27 mouse cellular contexts compared by ENCODE assay signal in genomic region chr2:157100319-157100605, GRCm38 (mm10). TPM values are rescaled to one million over a fixed set of nuclear protein-coding genes. Genes with fewer than 3 reads are reported as not detected.
DNase-seq lines count a peak whose midpoint lies in the region; ATAC-seq and TF ChIP-seq lines count a peak whose summit lies in the region.
"Had no signal": no experiment of that assay in that cellular context is flagged by ENCODE, and none has a peak within 500 bp of the region (broad histone marks: within the 10 kb centered on the region; RNA-seq: fewer than 3 reads in every experiment).

No protein-coding gene starts in this region.

- 0 out of 2 replicates have a peak overlapping the region, but pooled peaks have one; percentile 23 for H3K27ac ChIP-seq in heart, embryonic 11.5 days (ENCODE audit: low read depth, low read length)
- H3K27ac ChIP-seq in kidney, embryonic 16.5 days (ENCODE audit: low read length), result peak overlapping the region; percentile 45
- H3K27ac ChIP-seq in ES-Bruce4 (ENCODE audit: insufficient read depth, low read length), result no peak overlapping the region
- H3K27ac ChIP-seq: embryonic facial prominence, embryonic 10.5 days; forebrain, embryonic 13.5 days; layer of hippocampus, adult 2 months; limb, embryonic 15.5 days; liver, embryonic 15.5 days; stomach, postnatal 0 days had no signal

- TF ChIP-seq CTCF in ES-Bruce4 (IDR thresholded peaks at IDR 0.05; ENCODE audit: low read depth, low read length), result no peak

- no peak for TF ChIP-seq POLR2A in ES-Bruce4 (IDR thresholded peaks at IDR 0.05; ENCODE audit: insufficient read depth, low read length)

- no peak overlapping the region for H3K4me2 ChIP-seq in heart, embryonic 11.5 days
- no peak overlapping the region for H3K4me2 ChIP-seq in kidney, embryonic 16.5 days (replicated peaks; ENCODE audit: low read depth, low read length)
- H3K4me2 ChIP-seq: forebrain, embryonic 13.5 days; limb, embryonic 15.5 days; liver, embryonic 15.5 days had no signal

- no peaks in the 10 kb centered on the region for H3K4me1 ChIP-seq in heart, embryonic 11.5 days (ENCODE audit: control insufficient read depth, insufficient read depth, low read length)
- peaks cover 9% of the 10 kb centered on the region; the same call in 1 of the 2 replicates for H3K4me1 ChIP-seq in kidney, embryonic 16.5 days (ENCODE audit: insufficient read depth, low read length)
- no peaks in the 10 kb centered on the region for H3K4me1 ChIP-seq in ES-Bruce4 (ENCODE audit: control insufficient read depth, insufficient read depth, low read length)
- H3K4me1 ChIP-seq: embryonic facial prominence, embryonic 10.5 days; forebrain, embryonic 13.5 days; limb, embryonic 15.5 days; liver, embryonic 15.5 days had no signal

- H3K9me3 ChIP-seq in heart, embryonic 11.5 days (replicated peaks; ENCODE audit: control insufficient read depth, low read length), result no peaks in the 10 kb centered on the region
- H3K9me3 ChIP-seq in kidney, embryonic 16.5 days (ENCODE audit: low read length), result no peaks in the 10 kb centered on the region
- H3K9me3 ChIP-seq in ES-Bruce4 (replicated peaks; ENCODE audit: control insufficient read depth, insufficient read depth, low read length, poor library complexity, severe bottlenecking), result no peaks in the 10 kb centered on the region
- H3K9me3 ChIP-seq: embryonic facial prominence, embryonic 10.5 days; forebrain, embryonic 13.5 days; limb, embryonic 15.5 days; liver, embryonic 15.5 days had no signal

- no peak for DNase-seq in heart, postnatal 14 days
- no peak for DNase-seq in kidney, postnatal 36 days
- peak; percentile 80 for DNase-seq in R1 (ENCODE audit: low read depth, low spot score)
- DNase-seq in adrenal gland, postnatal 25 days, result no peak
- DNase-seq: cerebellum, adult 8-10 months; gastrocnemius, postnatal 14 days; heart, adult 18-20 months; kidney, adult 18-20 months; layer of hippocampus, postnatal 36 days; right cerebral cortex, adult 18-20 months had no signal

- TF ChIP-seq EP300 in ES-Bruce4 (IDR thresholded peaks at IDR 0.05; ENCODE audit: insufficient read depth, low read depth, low read length), result peak; percentile 51; the same call in 1 of the 2 replicates

- H3K27me3 ChIP-seq in heart, embryonic 11.5 days (ENCODE audit: control insufficient read depth, insufficient read depth, low read length), result no peaks in the 10 kb centered on the region
- no peaks in the 10 kb centered on the region for H3K27me3 ChIP-seq in kidney, embryonic 16.5 days (ENCODE audit: insufficient read depth, low read length)
- H3K27me3 ChIP-seq in ES-Bruce4 (ENCODE audit: control insufficient read depth, insufficient read depth, low read length, poor library complexity, severe bottlenecking), result no peaks in the 10 kb centered on the region
- H3K27me3 ChIP-seq: CH12.LX; forebrain, embryonic 13.5 days; limb, embryonic 15.5 days; liver, embryonic 15.5 days had no signal

- intact Hi-C loops in heart, postnatal 14 days (cut with DNase I), result no loop called here

- H3K36me3 ChIP-seq in heart, embryonic 11.5 days (ENCODE audit: control insufficient read depth, insufficient read depth, low read length), result peaks cover 4% of the 10 kb centered on the region
- H3K36me3 ChIP-seq in kidney, embryonic 16.5 days (ENCODE audit: insufficient read depth, low read length), result peaks cover 14% of the 10 kb centered on the region
- no peaks in the 10 kb centered on the region for H3K36me3 ChIP-seq in ES-Bruce4 (ENCODE audit: control insufficient read depth, insufficient read depth, low read length, poor library complexity, severe bottlenecking)

- no peak overlapping the region for H3K4me3 ChIP-seq in heart, embryonic 11.5 days (ENCODE audit: low read depth, low read length)
- no peak overlapping the region for H3K4me3 ChIP-seq in kidney, embryonic 16.5 days (ENCODE audit: low read length)
- H3K4me3 ChIP-seq in ES-Bruce4 (ENCODE audit: low read depth, low read length), result no peak overlapping the region
- H3K4me3 ChIP-seq: embryonic facial prominence, embryonic 10.5 days; forebrain, embryonic 13.5 days; layer of hippocampus, adult 2 months; limb, embryonic 15.5 days; liver, embryonic 15.5 days had no signal

- ATAC-seq in heart, embryonic 11.5 days (replicated peaks; ENCODE audit: insufficient number of reproducible peaks, low FRiP score, low TSS enrichment), result no peak
- ATAC-seq in kidney, embryonic 16.5 days (ENCODE audit: low FRiP score, low TSS enrichment), result peak; percentile 41; the same call in 1 of the 2 replicates
- ATAC-seq: forebrain, embryonic 13.5 days had no signal

- WGBS in heart, embryonic 11.5 days (ENCODE audit: insufficient replicate concordance), result 75% methylated on average over 12 of the region's 12 CpGs
- WGBS in kidney, embryonic 16.5 days, result 29% methylated on average over 12 of the region's 12 CpGs

- no peak overlapping the region for H3K9ac ChIP-seq in heart, embryonic 11.5 days (ENCODE audit: low read depth, low read length)
- 0 out of 2 replicates have a peak overlapping the region, but pooled peaks have one; percentile 0 for H3K9ac ChIP-seq in kidney, embryonic 16.5 days (replicated peaks; ENCODE audit: low read length)
- H3K9ac ChIP-seq in ES-Bruce4 (ENCODE audit: low read depth, poor library complexity, severe bottlenecking), result no peak overlapping the region
- H3K9ac ChIP-seq: forebrain, embryonic 13.5 days; limb, embryonic 15.5 days; liver, embryonic 15.5 days had no signal

RNA-seq across cellular contexts. Expression of gene Tldc2, which starts 13.4 kb away (rescaled TPM):
- 0.26 TPM in 1 of 2 replicates, not detected in the other for polyA plus RNA-seq in heart, embryonic 11.5 days (2014; fragmentation: Nextera tagmentation; extraction: Ambion mirVana)
- not detected for total RNA-seq in heart, postnatal 14 days (2021)
- 0.53 and 0.71 TPM in 2 replicates for polyA plus RNA-seq in kidney, embryonic 16.5 days (2015; fragmentation: Nextera tagmentation; extraction: Ambion mirVana)
- polyA plus RNA-seq in ES-Bruce4 (2011; ENCODE audit: insufficient read depth, insufficient read length, low read depth, missing spikeins), result not detected in 2 replicates
- total RNA-seq in adrenal gland, postnatal 25 days (2021), result not detected in 2 replicates
- total RNA-seq: adrenal gland, postnatal 4 days; CH12.LX; common myeloid progenitor, adult 5-6 weeks; gastrocnemius, postnatal 14 days; heart, adult 18-20 months; layer of hippocampus, adult 2 months; layer of hippocampus, postnatal 36 days; left cerebral cortex, postnatal 36 days; midbrain, postnatal 0 days had no signal
- polyA plus RNA-seq: embryonic facial prominence, embryonic 10.5 days; forebrain, embryonic 13.5 days; hindbrain, embryonic 11.5 days; limb, embryonic 15.5 days; liver, embryonic 15.5 days; midbrain, postnatal 0 days; neural tube, embryonic 11.5 days; stomach, postnatal 0 days; thymus, postnatal 0 days had no signal

RNA-seq across cellular contexts. Expression of gene Soga1, which starts 21.2 kb away (rescaled TPM):
- 3.4 and 3.6 TPM in 2 replicates for polyA plus RNA-seq in heart, embryonic 11.5 days (2014; fragmentation: Nextera tagmentation; extraction: Ambion mirVana)
- total RNA-seq in heart, postnatal 14 days (2021), result 10 to 100 TPM; 22.8 to 23.8 TPM
- polyA plus RNA-seq in kidney, embryonic 16.5 days (2015; fragmentation: Nextera tagmentation; extraction: Ambion mirVana), result 2.5 and 3.6 TPM in 2 replicates
- polyA plus RNA-seq in ES-Bruce4 (2011; ENCODE audit: insufficient read depth, insufficient read length, low read depth, missing spikeins), result 9.8 and 11.5 TPM in 2 replicates
- total RNA-seq in adrenal gland, postnatal 25 days (2021), result 45.8 and 49.1 TPM in 2 replicates

RNA-seq across cellular contexts. Expression of gene Samhd1, which starts 34.8 kb away (rescaled TPM):
- polyA plus RNA-seq in heart, embryonic 11.5 days (2014; fragmentation: Nextera tagmentation; extraction: Ambion mirVana), result 20.7 and 26.4 TPM in 2 replicates
- 10 to 100 TPM; 21.9 to 22.4 TPM for total RNA-seq in heart, postnatal 14 days (2021)
- polyA plus RNA-seq in kidney, embryonic 16.5 days (2015; fragmentation: Nextera tagmentation; extraction: Ambion mirVana), result 25.9 and 27.1 TPM in 2 replicates
- polyA plus RNA-seq in ES-Bruce4 (2011; ENCODE audit: insufficient read depth, insufficient read length, low read depth, missing spikeins), result 77.6 and 82.5 TPM in 2 replicates
- total RNA-seq in adrenal gland, postnatal 25 days (2021), result 18.0 and 26.1 TPM in 2 replicates
